Mouse (Mus musculus) gastrocnemius, postnatal 14 days (tissue): ENCODE measurements around the gene Tm6sf2. TPM values are rescaled to one million over a fixed set of nuclear protein-coding genes. Genes with fewer than 3 reads are reported as not detected.

Experiments used
- DNase-seq: peaks from one replicate; pipeline ENCODE4 v3.0.0; 2021; ENCODE audit warnings: mixed read lengths
- intact Hi-C: fragments of 180-260 bp; cut with DNase I; formaldehyde crosslinking; loops from one replicate; pipeline ENCODE4 v1.15.1; 2025; ENCODE audit warnings: low total_unique reads
- microRNA-seq, 2 experiments: library from miRNA; unstranded; fragments of <30 nt; microRNA quantifications; one replicate each; pipeline ENCODE4 v1.2.0; 2021
- total RNA-seq, 2 experiments: library from RNA; stranded (reverse); gene quantifications; 2 replicates each; pipeline ENCODE4 v1.2.3; 2021

Tm6sf2 gene
- total RNA-seq, 2 experiments from 2014 or later, result 0.51 TPM; not detected in 1

DNA sequence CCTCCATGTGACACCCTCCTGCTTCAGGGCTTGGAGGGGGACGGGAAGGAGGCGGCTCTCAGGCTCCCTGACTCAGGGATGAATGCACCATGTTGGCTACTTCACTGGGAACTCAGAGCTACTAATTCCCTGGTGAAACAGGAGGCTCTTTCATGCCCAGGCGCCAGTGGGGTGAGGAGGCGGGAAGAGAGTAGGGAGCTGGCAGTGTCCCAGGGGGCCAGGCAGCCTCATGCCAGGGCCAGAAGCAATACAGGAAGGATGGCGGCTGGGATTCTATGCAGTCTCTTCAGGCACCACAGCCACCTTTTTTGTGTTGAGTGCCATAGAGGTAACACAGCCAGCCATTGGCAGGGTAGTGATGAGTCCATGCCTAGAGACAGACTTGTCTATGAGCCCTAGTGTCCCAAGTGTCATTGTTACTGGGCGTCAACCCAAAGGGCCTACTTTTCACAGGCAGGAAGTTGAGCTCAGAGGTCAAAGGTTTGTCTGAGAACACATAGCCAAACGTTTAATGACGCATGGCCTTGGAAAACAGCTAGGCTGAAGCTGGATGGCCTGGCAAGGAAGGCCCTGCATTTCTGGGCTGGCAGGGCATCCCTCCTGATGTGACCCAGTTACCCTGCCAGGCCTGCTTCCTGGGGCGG is 56.7 kb downstream of the Tm6sf2 start:
- DNase-seq, result peak; percentile 51
- intact Hi-C loops, result no loop called here

Small RNA genes lying within 50 kb of the gene (microRNA-seq; reads per million reads assigned to microRNA genes)
- gene Mir7066, result 0 reads per million in 2 experiments

Other genes with a start within 250 kb of the Tm6sf2 start
- under 1 TPM in 1 of 2 experiments, not detected in 1; 0.37 TPM for gene Pbx4, start 240.4 kb upstream of the Tm6sf2 start, total RNA-seq
- 10 to 100 TPM; 26.6 to 27.8 TPM for gene Cilp2, start 185.2 kb upstream of the Tm6sf2 start, total RNA-seq
- gene Tssk6, start 170.7 kb upstream of the Tm6sf2 start, total RNA-seq, result under 1 TPM in 1 of 2 experiments, not detected in 1; 0.31 TPM
- 100 to 1,000 TPM; 265 to 294 TPM for gene Ndufa13, start 170.4 kb upstream of the Tm6sf2 start, total RNA-seq
- 10 to 100 TPM in 1 of 2 experiments, 1 to 10 TPM in 1; 7.8 to 10.2 TPM for gene Yjefn3, start 170.2 kb upstream of the Tm6sf2 start, total RNA-seq
- 10 to 100 TPM; 31.0 to 35.1 TPM for gene Gatad2a, start 76.5 kb upstream of the Tm6sf2 start, total RNA-seq
- 10 to 100 TPM; 22.6 to 26.3 TPM for gene Mau2, start 30.2 kb upstream of the Tm6sf2 start, total RNA-seq
- gene Sugp1, start 30.1 kb upstream of the Tm6sf2 start, total RNA-seq, result 10 to 100 TPM; 17.7 to 17.9 TPM
- under 1 TPM in 1 of 2 experiments, not detected in 1; 0.06 TPM for gene Hapln4, start 10.5 kb downstream of the Tm6sf2 start, total RNA-seq
- under 1 TPM; 0.02 to 0.04 TPM for gene Ncan, start 47.9 kb downstream of the Tm6sf2 start, total RNA-seq
- gene Nr2c2ap, start 58.4 kb downstream of the Tm6sf2 start, total RNA-seq, result 1 to 10 TPM; 2.2 to 4.4 TPM
- gene Rfxank, start 66.2 kb downstream of the Tm6sf2 start, total RNA-seq, result 1 to 10 TPM; 8.1 to 8.8 TPM
- gene Borcs8, start 66.6 kb downstream of the Tm6sf2 start, total RNA-seq, result 10 to 100 TPM; 14.4 to 18.4 TPM
- under 1 TPM; 0.25 to 0.29 TPM for gene Mef2b, start 66.8 kb downstream of the Tm6sf2 start, total RNA-seq
- 10 to 100 TPM; 76.0 to 78.1 TPM for gene Tmem161a, start 99.4 kb downstream of the Tm6sf2 start, total RNA-seq
- gene Slc25a42, start 139.4 kb downstream of the Tm6sf2 start, total RNA-seq, result 10 to 100 TPM; 25.5 to 29.2 TPM
- gene Sugp2, start 161.3 kb downstream of the Tm6sf2 start, total RNA-seq, result 10 to 100 TPM; 42.3 to 44.1 TPM
- gene Armc6, start 161.5 kb downstream of the Tm6sf2 start, total RNA-seq, result 1 to 10 TPM; 6.5 to 9.9 TPM
- 1 to 10 TPM; 8.5 to 8.7 TPM for gene Homer3, start 209.9 kb downstream of the Tm6sf2 start, total RNA-seq
- 10 to 100 TPM; 25.3 to 27.5 TPM for gene Ddx49, start 229.6 kb downstream of the Tm6sf2 start, total RNA-seq
- gene Cope, start 229.6 kb downstream of the Tm6sf2 start, total RNA-seq, result 100 to 1,000 TPM; 123 to 134 TPM
- 10 to 100 TPM; 14.5 to 24.5 TPM for gene Cers1, start 242.9 kb downstream of the Tm6sf2 start, total RNA-seq